Mouse (Mus musculus) erythroblast, embryonic 14.5 days (primary cell): ENCODE data around the gene Cldn34a.

Source experiments
- GATA1 ChIP-seq: IDR thresholded peaks from 2 replicates; pipeline ENCODE4 v1.6.1; 2012; ENCODE audit warnings: low read length, inconsistent platforms, mixed read lengths
- TAL1 ChIP-seq: IDR thresholded peaks from 3 replicates; pipeline ENCODE4 v1.6.1; 2012; ENCODE audit warnings: low read length, inconsistent platforms, mixed read lengths

- TF ChIP-seq TAL1 (no peak), GATA1 (no peak)
Measured at GRCm38 (mm10) chrX:152557446-152557845, 5.7 kb upstream of the Cldn34a start.
